Mouse (Mus musculus) lung, adult 2 months (tissue): ENCODE measurements at regions not wholly inside any gene's neighbourhood (a gene's known extent, or its start where the extent isn't known, plus 50 kb on each side); places are given as distances from the start of the nearest gene placed in this dataset.

Experiments
- CTCF ChIP-seq: fragments of 200-500 bp; IDR thresholded peaks from 2 replicates; pipeline ENCODE4 v1.5.1; 2011; ENCODE audit warnings: mild to moderate bottlenecking, low read length, control low read depth; ENCODE audit not compliant: insufficient read depth
- POLR2A ChIP-seq: fragments of 200-500 bp; IDR thresholded peaks from 2 replicates; pipeline ENCODE4 v1.6.1; 2011; ENCODE audit warnings: low read depth, mild to moderate bottlenecking, control low read depth, low read length, borderline replicate concordance; ENCODE audit errors: extremely low read depth

DNA sequence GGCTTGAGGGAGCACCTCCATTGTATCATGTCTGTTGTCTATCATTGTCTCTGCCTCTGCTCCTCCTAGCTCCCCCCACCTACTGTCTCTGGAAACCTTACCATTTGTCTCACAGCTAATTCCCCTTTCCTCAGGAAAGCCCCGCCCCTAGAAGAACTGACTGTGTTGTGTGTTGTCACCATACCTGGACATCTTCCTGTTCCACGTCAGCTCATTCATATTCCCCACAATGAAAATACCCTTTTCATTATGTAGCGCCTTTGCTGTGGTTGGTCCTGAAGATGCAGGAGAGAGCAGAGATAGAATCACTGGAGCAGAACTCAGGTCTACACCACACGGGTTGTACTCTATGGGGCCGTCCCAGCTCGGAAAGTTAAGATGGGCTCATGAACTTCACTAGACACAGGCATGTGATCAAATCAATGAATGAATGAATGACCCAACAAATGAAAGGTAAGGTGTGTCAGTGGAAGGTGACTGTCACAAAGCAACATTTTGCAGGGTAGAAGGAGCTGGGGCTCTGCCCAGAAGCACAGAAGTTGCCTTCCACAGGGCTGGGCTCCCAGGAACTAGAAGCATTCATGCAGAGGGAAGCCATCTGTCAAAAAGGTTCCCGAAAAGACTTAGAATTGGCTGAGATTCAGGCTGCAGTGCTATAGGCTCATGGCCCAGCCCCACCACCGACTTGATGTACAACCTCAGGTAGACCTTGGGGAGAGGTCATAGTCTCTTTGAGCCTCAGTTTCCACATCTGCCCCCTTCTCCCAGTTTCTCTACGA, 384.8 kb upstream of the Zmiz1 start:
- TF ChIP-seq POLR2A = no peak
- TF ChIP-seq CTCF = no peak
